ENCODE assay signal across 16 mouse cellular contexts in genomic region chr12:25155396-25155795, GRCm38 (mm10). TPM values are rescaled to one million over a fixed set of nuclear protein-coding genes. Genes with fewer than 3 reads are reported as not detected.
DNase-seq lines count a peak whose midpoint lies in the region; ATAC-seq and TF ChIP-seq lines count a peak whose summit lies in the region.
"Had no signal": no experiment of that assay in that cellular context is flagged by ENCODE, and none has a peak within 500 bp of the region (broad histone marks: within the 10 kb centered on the region; RNA-seq: fewer than 3 reads in every experiment).

No protein-coding gene starts in this region.

- TF ChIP-seq CTCF in lung, postnatal 0 days (IDR thresholded peaks at IDR 0.05): no peak

- no peaks in the 10 kb centered on the region for H3K9me3 ChIP-seq in lung, postnatal 0 days (ENCODE audit: low read length)
- H3K9me3 ChIP-seq: embryonic facial prominence, embryonic 13.5 days; forebrain, embryonic 12.5 days; limb, embryonic 13.5 days had no signal

- peak; percentile 67 for ATAC-seq in lung, postnatal 0 days
- ATAC-seq in activated CD4-positive, CD25-positive, alpha-beta regulatory T cell, adult 4 months: peak; percentile 84

- H3K27ac ChIP-seq in lung, postnatal 0 days (ENCODE audit: low read length): no peak overlapping the region
- H3K27ac ChIP-seq: embryonic facial prominence, embryonic 13.5 days; forebrain, embryonic 12.5 days; limb, embryonic 13.5 days had no signal

- DNase-seq in lung, postnatal 0 days (ENCODE audit: low spot score): peak; percentile 41
- DNase-seq in lung, postnatal 25 days (ENCODE audit: low spot score): no peak
- peak; percentile 48 for DNase-seq in CD4-positive helper T cell, adult 2 months (ENCODE audit: low read depth, low spot score)
- DNase-seq in naive thymus-derived CD4-positive, alpha-beta T cell, adult 2 months (ENCODE audit: low read depth): peak; percentile 36
- no peak for DNase-seq in layer of hippocampus, adult 8-10 months (ENCODE audit: low spot score in 2 of 2)
- no peak for DNase-seq in heart, postnatal 4 days
- no peak for DNase-seq in urinary bladder, postnatal 4 days (ENCODE audit: low spot score in 2 of 2)
- DNase-seq: cerebellum, postnatal 10 days; kidney, adult 11 months; kidney, postnatal 25 days; lung, adult 18-20 months; thymus, postnatal 4 days had no signal

- H3K9ac ChIP-seq in lung, postnatal 0 days (replicated peaks; ENCODE audit: low read depth): no peak overlapping the region
- H3K9ac ChIP-seq: embryonic facial prominence, embryonic 13.5 days; forebrain, embryonic 12.5 days; limb, embryonic 13.5 days had no signal

- H3K36me3 ChIP-seq in lung, postnatal 0 days (ENCODE audit: insufficient read depth, low read length): no peaks in the 10 kb centered on the region
- H3K36me3 ChIP-seq: embryonic facial prominence, embryonic 13.5 days; forebrain, embryonic 12.5 days; limb, embryonic 13.5 days had no signal

- TF ChIP-seq EP300 in lung, postnatal 0 days (IDR thresholded peaks at IDR 0.05): peak; percentile 35; the same call in 1 of the 2 replicates

- H3K4me1 ChIP-seq in lung, postnatal 0 days (ENCODE audit: insufficient read depth, low read depth, low read length): no peaks in the 10 kb centered on the region
- H3K4me1 ChIP-seq: embryonic facial prominence, embryonic 13.5 days; forebrain, embryonic 12.5 days; limb, embryonic 13.5 days had no signal

- H3K27me3 ChIP-seq in lung, postnatal 0 days (replicated peaks; ENCODE audit: insufficient read depth, low read length): no peaks in the 10 kb centered on the region
- H3K27me3 ChIP-seq: embryonic facial prominence, embryonic 13.5 days; forebrain, embryonic 12.5 days; limb, embryonic 13.5 days had no signal

- no peak overlapping the region for H3K4me2 ChIP-seq in lung, postnatal 0 days (replicated peaks; ENCODE audit: low read depth, low read length)
- H3K4me2 ChIP-seq: embryonic facial prominence, embryonic 13.5 days; forebrain, embryonic 12.5 days; limb, embryonic 13.5 days had no signal

- H3K4me3 ChIP-seq in lung, postnatal 0 days (ENCODE audit: low read depth, low read length): no peak overlapping the region
- H3K4me3 ChIP-seq: embryonic facial prominence, embryonic 13.5 days; forebrain, embryonic 12.5 days; limb, embryonic 13.5 days had no signal

- 32% methylated on average over 9 of the region's 9 CpGs for WGBS in lung, postnatal 0 days

RNA-seq across cellular contexts. Expression of gene Id2, which starts 58.5 kb away (rescaled TPM):
- 444 and 475 TPM in 2 replicates for polyA plus RNA-seq in lung, postnatal 0 days (2015; fragmentation: Nextera tagmentation; extraction: Ambion mirVana)
- 100 to 1,000 TPM; 302 to 334 TPM for polyA plus RNA-seq in activated CD4-positive, CD25-positive, alpha-beta regulatory T cell, adult 4 months (2017; shearing (Covaris generic))
- 10 to 100 TPM; 76.7 to 87.4 (median 81.8) TPM for total RNA-seq in layer of hippocampus, adult 8-10 months (2022)
- total RNA-seq in heart, postnatal 4 days (2021): 10 to 100 TPM; 35.5 to 38.2 TPM

Comparison
In these comparisons a context has a peak if more than half of its experiments do, and no peak if none do; other contexts are left out.
1. DNase-seq: peak in lung, postnatal 0 days (single experiment), CD4-positive helper T cell, adult 2 months (single experiment) and naive thymus-derived CD4-positive, alpha-beta T cell, adult 2 months (single experiment); none in lung, postnatal 25 days (single experiment), layer of hippocampus, adult 8-10 months (0 of 2), heart, postnatal 4 days (single experiment) and urinary bladder, postnatal 4 days (0 of 2).